Mouse (Mus musculus): ENCODE measurements around the gene Gpr15.

- TF ChIP-seq POLR2A (IDR thresholded peaks at IDR 0.05; ENCODE audit: extremely low read depth, insufficient read depth, low read length) (no peak), CTCF (IDR thresholded peaks at IDR 0.05; ENCODE audit: extremely low read depth, insufficient read depth, low read length) (no peak)
These were observed 15.3 kb downstream of the Gpr15 start for GRCm38 (mm10) chr16:58703382-58704124.
